Mouse (Mus musculus) thymus, postnatal 14 days (tissue): ENCODE results near the gene Hcn3.

ENCODE experiments used
- DNase-seq: peaks from one replicate; pipeline ENCODE4 v3.0.0; 2021

The Hcn3 gene

GRCm38 (mm10) chr3:89145566-89145965, 14.4 kb downstream of the Hcn3 start:
- DNase-seq = no peak

- no peak for DNase-seq
Measured at GRCm38 (mm10) chr3:89144821-89145220, 15.2 kb downstream of the Hcn3 start.

GRCm38 (mm10) chr3:89136365-89136764, 23.6 kb downstream of the Hcn3 start:
- DNase-seq = peak; percentile 69

- no peak for DNase-seq
Measured at GRCm38 (mm10) chr3:89135958-89136357, 24.0 kb downstream of the Hcn3 start, which contains the start of gene Pklr. TSS of gene Pklr (plus strand) at chr3:89136142.

GRCm38 (mm10) chr3:89133752-89134151, 26.2 kb downstream of the Hcn3 start:
- no peak for DNase-seq

GRCm38 (mm10) chr3:89133063-89133450, 26.9 kb downstream of the Hcn3 start:
- DNase-seq = no peak

GRCm38 (mm10) chr3:89132285-89133062, 27.5 kb downstream of the Hcn3 start:
- DNase-seq = peak; percentile 15

GRCm38 (mm10) chr3:89131816-89132215, 28.2 kb downstream of the Hcn3 start:
- no peak for DNase-seq

GRCm38 (mm10) chr3:89129908-89130307, 30.1 kb downstream of the Hcn3 start:
- no peak for DNase-seq

- no peak for DNase-seq
Measured at GRCm38 (mm10) chr3:89125981-89126380, 34.0 kb downstream of the Hcn3 start.

GRCm38 (mm10) chr3:89124241-89124640, 35.8 kb downstream of the Hcn3 start:
- no peak for DNase-seq

GRCm38 (mm10) chr3:89123313-89123712, 36.7 kb downstream of the Hcn3 start:
- DNase-seq = no peak

GRCm38 (mm10) chr3:89115522-89115921, 44.5 kb downstream of the Hcn3 start:
- DNase-seq = peak; percentile 53

GRCm38 (mm10) chr3:89113058-89113457, 46.9 kb downstream of the Hcn3 start:
- DNase-seq = no peak

GRCm38 (mm10) chr3:89108146-89108545, 51.9 kb downstream of the Hcn3 start:
- no peak for DNase-seq

GRCm38 (mm10) chr3:89107545-89107944, 52.5 kb downstream of the Hcn3 start:
- no peak for DNase-seq

GRCm38 (mm10) chr3:89106881-89107280, 53.1 kb downstream of the Hcn3 start:
- no peak for DNase-seq

- no peak for DNase-seq
Measured at GRCm38 (mm10) chr3:89103291-89103595, 56.8 kb downstream of the Hcn3 start.

GRCm38 (mm10) chr3:89102495-89103290, 57.3 kb downstream of the Hcn3 start:
- DNase-seq = no peak

GRCm38 (mm10) chr3:89101812-89102494, 58.0 kb downstream of the Hcn3 start, which contains the start of gene Fdps:
TSS of gene Fdps (minus strand) at chr3:89101959.
- peak; percentile 96 for DNase-seq

- DNase-seq = no peak
Measured at GRCm38 (mm10) chr3:89101459-89101811, 58.6 kb downstream of the Hcn3 start.

GRCm38 (mm10) chr3:89100811-89101210, 59.2 kb downstream of the Hcn3 start, which contains the start of gene Gm43738:
TSS of gene Gm43738 (minus strand) at chr3:89101099.
- peak; percentile 35 for DNase-seq
